Mouse (Mus musculus): ENCODE measurements around the gene Ccdc8.

GRCm38 (mm10) chr7:16944808-16945315 is 47.6 kb upstream of the Ccdc8 start:
- TF ChIP-seq POLR2AphosphoS5 (IDR thresholded peaks at IDR 0.05; ENCODE audit: borderline replicate concordance, low read depth, low read length): no peak
- no peak for TF ChIP-seq MAX (IDR thresholded peaks at IDR 0.05; ENCODE audit: low read length)
- TF ChIP-seq POLR2A (IDR thresholded peaks at IDR 0.05; ENCODE audit: control insufficient read depth in 1 of 2, insufficient read depth in 1 of 2, low read depth in 1 of 2, low read length in 2 of 2, poor library complexity in 1 of 2): no peak
- TF ChIP-seq RCOR1 (IDR thresholded peaks at IDR 0.05; ENCODE audit: low read depth, low read length): no peak
- TF ChIP-seq CTCF (IDR thresholded peaks at IDR 0.05 in 2 of 3, conservative IDR thresholded peaks at IDR 0.05 in 1 of 3; ENCODE audit: control insufficient read depth in 1 of 3, insufficient read depth in 1 of 3, low read depth in 2 of 3, low read length in 3 of 3, poor library complexity in 1 of 3, severe bottlenecking in 1 of 3): no peak
- no peak for TF ChIP-seq TCF12 (IDR thresholded peaks at IDR 0.05; ENCODE audit: low read depth, low read length)
- TF ChIP-seq SIN3A (IDR thresholded peaks at IDR 0.05; ENCODE audit: low read length): no peak
- no peak for TF ChIP-seq RAD21 (IDR thresholded peaks at IDR 0.05; ENCODE audit: low read depth, low read length)
- TF ChIP-seq E2F4 (IDR thresholded peaks at IDR 0.05; ENCODE audit: borderline replicate concordance, low read depth, low read length): no peak
- no peak for TF ChIP-seq GATA1 (IDR thresholded peaks at IDR 0.05; ENCODE audit: low read depth, low read length)
